Mouse (Mus musculus): ENCODE results near the gene Vmn2r90.
A peak's percentile ranks its signal among the peaks of the same experiment; 100 is the strongest.
"Not testable (repeated sequence)": the region's sequence is repeated elsewhere in the genome, so short reads cannot be mapped to it uniquely, and the experiment has no call there.

Gene Vmn2r90

DNA sequence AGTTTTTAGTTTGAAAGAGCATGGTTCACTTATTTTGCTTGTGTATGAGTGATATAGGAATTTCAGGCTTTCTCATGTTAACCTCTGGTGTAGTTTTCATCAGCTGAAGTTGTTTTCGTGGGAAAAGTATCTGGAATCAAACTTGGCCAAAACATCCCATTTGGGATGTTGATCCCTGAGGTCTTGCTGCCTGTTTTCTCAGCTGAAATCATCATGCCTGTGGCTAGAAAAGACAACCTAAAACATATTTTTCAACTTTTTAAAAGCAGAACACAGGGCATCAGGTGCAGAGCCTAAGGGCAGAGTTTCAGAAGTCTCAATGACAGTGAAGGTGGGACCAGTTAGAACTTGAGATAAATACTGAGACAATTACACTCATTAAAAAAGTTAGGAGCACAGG lies at the start of gene Vmn2r90:
TSS of gene Vmn2r90 (plus strand) at position 301 of the 400 bp plus-strand sequence.
- DNase-seq, result no peak

DNA sequence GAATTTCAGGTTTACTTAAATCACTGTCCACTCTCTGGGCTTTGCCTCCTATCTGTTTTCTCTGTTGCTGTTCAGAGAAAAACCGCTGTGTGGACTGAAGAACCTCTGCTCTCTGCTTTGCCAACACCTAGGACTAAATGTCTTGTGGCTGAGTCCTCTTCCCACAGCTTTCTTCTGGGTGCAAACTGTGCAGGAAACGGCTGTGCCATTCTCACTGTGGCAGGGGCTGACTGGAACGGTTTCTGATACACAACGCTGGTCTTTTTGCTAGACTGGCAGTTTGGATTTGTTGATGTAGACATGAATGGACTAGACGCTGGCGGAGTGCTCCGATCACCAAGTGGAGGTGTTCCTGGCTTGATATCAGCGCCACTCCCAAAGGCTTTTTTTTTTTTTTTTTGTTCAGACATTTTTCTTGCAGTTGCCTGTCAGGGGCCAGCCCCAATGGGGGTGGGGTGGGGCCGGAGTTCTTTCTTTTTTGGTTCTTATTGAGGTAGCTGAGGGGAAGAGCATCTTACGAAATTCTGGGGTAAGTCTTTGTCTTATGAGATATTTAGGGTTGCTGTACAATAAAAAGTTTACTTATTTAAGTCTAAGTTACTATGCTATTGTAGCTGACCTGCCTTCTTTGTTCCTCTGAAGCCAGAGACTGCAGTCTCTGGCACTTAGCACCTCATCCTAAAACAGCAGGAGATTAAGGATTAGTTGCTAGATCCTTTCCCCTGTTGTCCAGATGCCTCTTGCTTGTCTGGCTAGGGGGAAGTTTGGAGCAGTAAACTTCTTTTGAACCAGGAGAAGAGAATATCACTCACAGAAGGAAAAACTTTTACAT lies 48.3 kb upstream of the Vmn2r90 start:
- no peak for DNase-seq

DNA sequence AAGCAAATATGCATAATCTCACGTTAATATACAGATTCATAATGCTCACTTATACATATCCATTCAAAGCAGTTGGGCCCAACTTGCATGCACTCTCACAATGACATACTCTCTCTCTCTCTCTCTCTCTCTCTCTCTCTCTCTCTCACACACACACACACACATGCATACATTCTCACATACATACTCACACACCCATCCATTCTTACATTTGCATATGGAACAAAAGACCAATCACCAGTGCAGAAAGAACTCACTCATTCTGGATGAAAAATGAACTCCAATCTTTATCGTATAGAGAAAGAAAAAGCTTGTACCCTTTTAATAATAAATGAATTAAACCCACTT lies 47.7 kb upstream of the Vmn2r90 start:
- DNase-seq, result no peak

DNA sequence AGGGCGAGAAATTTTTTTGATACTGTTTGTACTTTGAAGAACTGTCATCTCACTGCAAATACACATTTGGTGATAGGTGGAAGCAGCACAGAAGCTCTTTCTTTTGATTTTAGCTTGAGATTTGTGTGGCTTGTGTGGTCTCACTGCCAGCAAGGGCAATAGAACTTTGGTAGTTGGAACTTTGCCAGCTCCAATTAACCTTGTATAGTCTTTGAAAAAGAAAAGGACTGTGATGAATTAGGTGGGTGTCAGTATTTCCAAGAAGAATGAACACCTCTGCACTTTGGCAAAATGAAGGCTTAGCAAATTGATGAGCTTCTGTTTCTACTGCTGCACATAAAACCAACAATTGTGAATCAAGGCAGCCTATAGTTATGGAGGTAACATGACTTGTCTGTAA lies 24.8 kb upstream of the Vmn2r90 start:
- no peak for DNase-seq

DNA sequence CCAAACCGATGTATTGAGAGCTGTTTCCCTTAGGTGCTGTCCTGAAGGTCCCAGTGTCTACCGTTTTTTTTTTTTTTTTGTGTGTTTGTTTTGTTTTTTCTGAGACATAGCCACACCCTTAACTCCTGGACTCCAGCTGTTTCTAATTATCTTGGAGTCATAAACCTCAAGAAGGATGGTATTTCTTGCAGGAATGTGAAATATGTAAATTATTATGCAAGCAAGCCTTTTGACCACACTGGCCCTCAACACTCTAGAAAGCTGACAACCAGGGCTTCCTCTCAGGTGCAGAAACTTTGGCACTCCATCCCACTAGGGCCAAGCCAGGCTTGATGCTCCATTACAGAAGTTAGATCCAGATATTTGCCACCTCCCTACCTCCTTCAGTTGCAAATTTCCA lies 12.9 kb upstream of the Vmn2r90 start:
- DNase-seq, result no peak

DNA sequence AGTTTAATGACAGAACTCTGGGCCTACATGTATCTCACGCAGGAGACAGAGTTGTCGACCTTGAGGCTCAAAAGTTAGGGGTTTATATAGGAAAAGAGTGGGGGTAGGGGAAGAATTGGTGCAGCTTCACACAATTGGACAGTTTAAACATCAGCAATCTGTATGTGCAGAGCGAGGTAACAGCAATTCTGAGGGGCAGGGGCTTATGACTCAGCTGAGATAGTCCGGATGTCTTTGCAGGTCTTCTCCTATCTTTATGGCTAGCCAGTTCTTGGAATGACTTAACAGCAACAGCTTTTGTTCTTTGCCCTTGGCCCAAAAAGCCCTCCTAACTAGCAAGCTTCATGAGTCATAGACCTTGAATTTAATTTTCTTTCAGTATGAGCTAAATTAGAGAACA lies 28.8 kb downstream of the Vmn2r90 start:
- not testable (repeated sequence) for DNase-seq

DNA sequence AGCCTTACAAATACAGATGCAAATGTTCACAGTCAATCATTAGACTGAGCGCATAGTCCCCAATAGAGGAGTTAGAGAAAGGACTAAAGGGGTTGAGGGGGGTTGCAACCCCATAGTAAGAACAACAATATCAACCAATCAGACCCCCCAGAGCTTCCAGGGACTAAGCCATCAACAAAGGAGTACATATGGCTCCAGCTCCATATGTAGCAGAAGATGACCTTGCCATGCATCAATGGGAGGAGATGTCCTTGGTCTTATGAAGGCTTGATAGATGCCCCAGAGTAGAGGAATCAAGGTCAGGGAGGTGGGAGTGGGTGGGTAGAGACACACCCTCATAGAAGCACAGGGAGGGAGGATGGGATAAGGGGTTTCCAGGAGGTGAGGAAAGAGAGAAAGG lies 35.1 kb downstream of the Vmn2r90 start:
- no peak for DNase-seq

DNA sequence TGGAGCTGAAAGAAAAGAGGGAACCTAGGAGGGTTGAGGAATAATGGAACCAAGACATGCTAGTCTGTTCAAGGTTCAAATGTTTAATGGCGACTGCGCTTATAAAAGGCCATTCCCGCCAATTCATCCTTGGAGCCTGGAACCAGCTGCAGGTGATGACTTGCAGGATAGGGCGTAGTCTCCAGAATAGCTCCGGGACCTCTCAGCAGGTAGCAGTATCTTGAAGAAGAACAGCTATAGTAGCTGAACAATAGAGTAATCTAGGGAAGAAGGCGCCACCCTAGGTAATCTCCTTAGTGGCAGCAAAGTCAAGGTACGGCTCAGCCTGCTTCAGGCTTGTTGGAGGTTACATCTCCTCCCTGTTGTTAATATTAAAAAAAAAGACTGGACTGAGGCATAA lies 35.8 kb downstream of the Vmn2r90 start:
- not testable (repeated sequence) for DNase-seq

DNA sequence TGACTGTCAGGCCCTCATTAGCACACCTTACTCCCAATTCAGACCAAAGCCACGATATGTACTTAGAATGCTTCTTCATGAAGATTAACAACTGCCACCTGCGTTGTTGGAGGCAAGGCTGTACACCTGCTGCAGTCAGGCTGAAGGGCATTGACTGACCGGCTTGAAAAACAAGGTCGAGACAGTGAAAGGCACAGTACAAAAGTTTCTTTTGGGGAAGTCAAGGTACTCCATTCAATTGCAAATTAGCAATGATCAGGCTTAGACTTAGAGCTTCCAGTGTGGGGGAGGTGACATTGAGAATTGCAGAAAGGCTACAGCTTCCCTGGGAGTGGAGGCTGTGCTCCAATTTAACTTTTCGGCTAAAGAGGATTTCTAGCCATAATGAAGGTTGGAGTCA lies 36.4 kb downstream of the Vmn2r90 start:
- DNase-seq, result not testable (repeated sequence)

DNA sequence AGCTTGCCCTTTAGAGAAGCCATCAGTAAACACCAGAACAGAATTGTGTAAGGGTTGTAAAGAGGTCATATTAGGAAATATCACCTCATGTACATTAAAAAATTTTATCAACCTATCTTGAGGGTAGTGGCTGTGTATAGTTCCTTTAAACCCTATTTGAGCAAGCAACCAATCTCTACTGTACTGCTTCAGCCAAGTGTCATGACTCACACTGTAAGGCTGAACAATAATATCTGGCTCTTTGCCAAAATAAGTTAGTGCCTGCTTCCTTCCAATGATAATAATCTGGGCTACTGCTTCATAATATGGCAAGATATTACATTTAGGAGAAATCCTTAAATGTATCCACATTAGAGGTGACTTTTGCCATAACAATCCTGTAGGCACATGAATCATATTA lies 38.0 kb downstream of the Vmn2r90 start:
- DNase-seq, result not testable (repeated sequence)

DNA sequence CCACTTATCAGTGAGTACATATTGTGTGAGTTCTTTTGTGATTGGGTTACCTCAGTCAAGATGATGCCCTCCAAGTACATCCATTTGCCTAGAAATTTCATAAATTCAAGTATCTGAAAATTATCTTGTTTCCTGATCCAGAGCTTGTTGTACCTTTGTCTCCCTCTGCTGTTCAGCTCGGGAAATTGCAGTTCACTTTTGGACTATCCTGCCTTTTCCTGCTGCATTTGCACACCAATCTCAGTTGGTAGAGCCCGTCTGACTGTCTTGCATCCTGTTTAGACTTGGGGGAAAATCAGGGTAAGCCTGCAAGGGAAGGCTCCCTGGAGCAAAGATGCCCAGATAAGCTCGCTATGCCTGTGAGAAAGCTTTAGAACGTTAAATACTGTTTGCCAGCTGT lies 45.8 kb downstream of the Vmn2r90 start:
- peak; percentile 39 to 60 for DNase-seq

DNA sequence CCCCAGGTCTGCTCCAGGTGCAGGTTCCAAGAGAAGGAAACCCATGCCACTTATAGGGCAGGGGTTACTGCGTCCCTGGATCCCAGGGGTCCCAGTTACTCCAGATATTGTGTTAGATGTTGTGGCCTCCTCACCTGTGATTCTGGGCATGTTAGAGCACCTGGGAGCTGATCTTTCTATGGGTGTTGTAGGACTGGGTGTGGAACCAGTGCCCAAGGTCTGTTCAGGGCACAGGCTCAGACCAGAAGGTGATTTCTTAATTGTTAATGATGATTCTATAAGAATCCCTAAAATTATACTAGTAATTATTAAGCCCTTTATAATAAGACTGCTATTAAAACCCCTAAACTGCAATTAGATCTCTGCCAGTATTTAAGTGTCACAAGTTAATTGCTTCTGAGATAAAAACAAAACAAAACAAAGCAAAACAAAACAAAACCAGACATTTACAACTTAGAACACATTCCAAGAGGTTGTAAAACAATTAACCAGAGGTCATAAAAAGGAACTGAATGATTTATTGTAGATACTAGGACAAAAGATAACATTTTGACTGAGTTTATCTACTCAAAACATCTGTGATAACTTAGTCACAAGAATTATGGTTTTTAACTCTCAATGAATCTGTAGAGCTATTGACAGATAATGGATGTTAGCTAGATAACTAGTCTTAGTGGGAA lies 59.2 kb downstream of the Vmn2r90 start:
- no peak for DNase-seq

DNA sequence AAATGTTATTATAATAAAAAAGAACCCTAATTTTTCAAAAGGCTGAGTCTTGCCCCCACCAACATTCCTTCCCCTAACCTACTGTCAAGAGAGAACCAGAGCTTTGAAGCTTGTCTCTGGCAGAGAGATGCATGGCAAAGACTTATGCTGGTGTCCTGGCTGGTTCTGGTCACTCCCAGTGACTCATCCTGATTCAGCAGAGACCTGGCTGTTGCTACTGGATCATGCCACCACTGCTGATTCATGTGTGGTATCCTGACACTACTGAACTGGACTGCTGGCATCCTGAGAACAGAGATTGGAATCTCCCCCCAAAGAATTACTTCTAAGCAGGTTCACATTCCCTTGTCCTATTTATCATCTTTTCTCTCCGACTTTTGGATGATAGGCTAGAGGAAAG lies 60.7 kb downstream of the Vmn2r90 start:
- no peak for DNase-seq

DNA sequence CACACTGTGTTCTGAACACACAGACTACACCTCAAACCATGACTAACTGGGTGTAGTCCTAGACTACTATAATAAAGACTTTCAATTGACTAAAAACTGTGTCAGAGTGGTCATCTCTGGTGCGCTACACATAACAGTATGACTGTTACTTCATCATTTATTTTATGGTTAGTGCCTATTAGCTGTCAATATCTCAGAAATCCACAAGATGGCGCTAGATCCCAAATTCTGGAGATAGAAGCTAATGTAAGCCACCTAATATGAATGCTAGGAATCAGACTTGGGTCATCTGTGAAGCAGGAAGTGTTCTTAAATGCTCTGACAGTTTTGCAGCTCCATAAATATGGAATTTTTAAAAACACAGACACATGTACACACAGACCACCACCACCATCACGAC lies 62.9 kb downstream of the Vmn2r90 start:
- peak; percentile 39 to 46 for DNase-seq
